Mouse (Mus musculus): ENCODE measurements around the gene Nacc1. TPM values are rescaled to one million over a fixed set of nuclear protein-coding genes. Genes with fewer than 3 reads are reported as not detected.

Gene Nacc1
- polyA plus RNA-seq, 1 experiment from 2014 or later = 33.8 TPM

- H3K9me3 ChIP-seq (ENCODE audit: low read depth, low read length) = no peaks in the 10 kb centered on the region
- peaks cover 28% of the 10 kb centered on the region for H3K4me1 ChIP-seq (ENCODE audit: insufficient read depth)
- 22% methylated on average over 27 of the region's 27 CpGs for WGBS
- DNase-seq (no peak), ATAC-seq (ENCODE audit: insufficient read depth) (no peak)
- no peak overlapping the region for H3K4me3 ChIP-seq (ENCODE audit: low read depth, low read length)
- no peak for TF ChIP-seq CTCF (IDR thresholded peaks at IDR 0.05; ENCODE audit: low read depth)
- 0 out of 2 replicates have a peak, but pooled peaks cover 6% of the 10 kb centered on the region for H3K27me3 ChIP-seq (ENCODE audit: insufficient read depth, low read length)
- H3K36me3 ChIP-seq (ENCODE audit: insufficient read depth) = peaks cover 63% of the 10 kb centered on the region
- no peak overlapping the region for H3K4me2 ChIP-seq
- no peak overlapping the region for H3K9ac ChIP-seq
- no peak overlapping the region; the same call in 1 of the 2 replicates for H3K27ac ChIP-seq (ENCODE audit: low read depth)
Observed at GRCm38 (mm10) chr8:84715893-84716468, 28.3 kb upstream of the Nacc1 start.

GRCm38 (mm10) chr8:84714161-84714560 is 26.5 kb upstream of the Nacc1 start:
- 63% methylated on average over 4 of the region's 4 CpGs for WGBS
- Histone ChIP-seq H3K4me2 (no peak overlapping the region), H3K36me3 (ENCODE audit: insufficient read depth) (peaks cover 49% of the 10 kb centered on the region), H3K27me3 (ENCODE audit: insufficient read depth, low read length) (0 out of 2 replicates have a peak, but pooled peaks cover 6% of the 10 kb centered on the region), H3K9me3 (ENCODE audit: low read depth, low read length) (no peaks in the 10 kb centered on the region), H3K4me3 (ENCODE audit: low read depth, low read length) (no peak overlapping the region), H3K4me1 (ENCODE audit: insufficient read depth) (peaks cover 31% of the 10 kb centered on the region), H3K9ac (no peak overlapping the region), H3K27ac (ENCODE audit: low read depth) (peak overlapping the region; percentile 95)
- no peak for TF ChIP-seq CTCF (IDR thresholded peaks at IDR 0.05; ENCODE audit: low read depth)
- ATAC-seq (ENCODE audit: insufficient read depth) (no peak), DNase-seq (no peak)

- H3K27me3 ChIP-seq (ENCODE audit: insufficient read depth, low read length) = 0 out of 2 replicates have a peak, but pooled peaks cover 6% of the 10 kb centered on the region
- DNase-seq = no peak
- no peak for ATAC-seq (ENCODE audit: insufficient read depth)
- peaks cover 46% of the 10 kb centered on the region for H3K36me3 ChIP-seq (ENCODE audit: insufficient read depth)
- 49% methylated on average over 4 of the region's 4 CpGs for WGBS
- H3K4me3 ChIP-seq (ENCODE audit: low read depth, low read length) = no peak overlapping the region
- peak overlapping the region; percentile 95 for H3K27ac ChIP-seq (ENCODE audit: low read depth)
- H3K9me3 ChIP-seq (ENCODE audit: low read depth, low read length) = no peaks in the 10 kb centered on the region
- H3K4me1 ChIP-seq (ENCODE audit: insufficient read depth) = peaks cover 36% of the 10 kb centered on the region
- TF ChIP-seq CTCF (IDR thresholded peaks at IDR 0.05; ENCODE audit: low read depth) = no peak
- no peak overlapping the region for H3K4me2 ChIP-seq
- H3K9ac ChIP-seq = peak overlapping the region; percentile 30; the same call in 1 of the 2 replicates
Observed at GRCm38 (mm10) chr8:84713381-84713780, 25.7 kb upstream of the Nacc1 start.

- peaks cover 41% of the 10 kb centered on the region for H3K4me1 ChIP-seq (ENCODE audit: insufficient read depth)
- no peak for TF ChIP-seq CTCF (IDR thresholded peaks at IDR 0.05; ENCODE audit: low read depth)
- H3K27me3 ChIP-seq (ENCODE audit: insufficient read depth, low read length) = peaks cover 11% of the 10 kb centered on the region
- peak overlapping the region; percentile 52 for H3K4me2 ChIP-seq
- peak overlapping the region; percentile 30; the same call in 1 of the 2 replicates for H3K9ac ChIP-seq
- WGBS = 6% methylated on average over 3 of the region's 3 CpGs
- no peak for DNase-seq
- H3K4me3 ChIP-seq (ENCODE audit: low read depth, low read length) = no peak overlapping the region
- peak; percentile 55 for ATAC-seq (ENCODE audit: insufficient read depth)
- peak overlapping the region; percentile 95 for H3K27ac ChIP-seq (ENCODE audit: low read depth)
- no peaks in the 10 kb centered on the region for H3K9me3 ChIP-seq (ENCODE audit: low read depth, low read length)
- H3K36me3 ChIP-seq (ENCODE audit: insufficient read depth) = peaks cover 48% of the 10 kb centered on the region
Observed at GRCm38 (mm10) chr8:84712759-84713120, 25.1 kb upstream of the Nacc1 start.

GRCm38 (mm10) chr8:84711933-84712758 is 24.5 kb upstream of the Nacc1 start:
- H3K27me3 ChIP-seq (ENCODE audit: insufficient read depth, low read length) = peaks cover 17% of the 10 kb centered on the region
- DNase-seq = peak; percentile 92
- WGBS = 13% methylated on average over 10 of the region's 11 CpGs
- no peak overlapping the region for H3K4me3 ChIP-seq (ENCODE audit: low read depth, low read length)
- peak overlapping the region; percentile 95 for H3K27ac ChIP-seq (ENCODE audit: low read depth)
- ATAC-seq (ENCODE audit: insufficient read depth) = peak; percentile 91
- peaks cover 47% of the 10 kb centered on the region for H3K4me1 ChIP-seq (ENCODE audit: insufficient read depth)
- H3K9me3 ChIP-seq (ENCODE audit: low read depth, low read length) = no peaks in the 10 kb centered on the region
- peak overlapping the region; percentile 52 for H3K4me2 ChIP-seq
- peak; percentile 49 for TF ChIP-seq CTCF (IDR thresholded peaks at IDR 0.05; ENCODE audit: low read depth)
- peak overlapping the region; percentile 41 for H3K9ac ChIP-seq
- H3K36me3 ChIP-seq (ENCODE audit: insufficient read depth) = peaks cover 46% of the 10 kb centered on the region

- Histone ChIP-seq H3K27me3 (ENCODE audit: insufficient read depth, low read length) (peaks cover 25% of the 10 kb centered on the region), H3K9me3 (ENCODE audit: low read depth, low read length) (no peaks in the 10 kb centered on the region), H3K4me3 (ENCODE audit: low read depth, low read length) (no peak overlapping the region), H3K4me1 (ENCODE audit: insufficient read depth) (peaks cover 53% of the 10 kb centered on the region), H3K27ac (ENCODE audit: low read depth) (peak overlapping the region; percentile 95), H3K9ac (peak overlapping the region; percentile 41; the same call in 1 of the 2 replicates), H3K4me2 (peak overlapping the region; percentile 52; the same call in 1 of the 2 replicates), H3K36me3 (ENCODE audit: insufficient read depth) (peaks cover 45% of the 10 kb centered on the region)
- 33% methylated on average over 3 of the region's 3 CpGs for WGBS
- no peak for ATAC-seq (ENCODE audit: insufficient read depth)
- no peak for DNase-seq
- TF ChIP-seq CTCF (IDR thresholded peaks at IDR 0.05; ENCODE audit: low read depth) = peak; percentile 20
Observed at GRCm38 (mm10) chr8:84711312-84711711, 23.6 kb upstream of the Nacc1 start.

GRCm38 (mm10) chr8:84709931-84710330 is 22.3 kb upstream of the Nacc1 start:
- ATAC-seq (ENCODE audit: insufficient read depth) (no peak), DNase-seq (no peak)
- peaks cover 31% of the 10 kb centered on the region for H3K27me3 ChIP-seq (ENCODE audit: insufficient read depth, low read length)
- TF ChIP-seq CTCF (IDR thresholded peaks at IDR 0.05; ENCODE audit: low read depth) = no peak
- H3K4me3 ChIP-seq (ENCODE audit: low read depth, low read length) = no peak overlapping the region
- peaks cover 57% of the 10 kb centered on the region for H3K4me1 ChIP-seq (ENCODE audit: insufficient read depth)
- H3K27ac ChIP-seq (ENCODE audit: low read depth) = no peak overlapping the region
- H3K9me3 ChIP-seq (ENCODE audit: low read depth, low read length) = no peaks in the 10 kb centered on the region
- peaks cover 38% of the 10 kb centered on the region for H3K36me3 ChIP-seq (ENCODE audit: insufficient read depth)
- WGBS = 92% methylated on average over 1 of the region's 1 CpGs
- H3K9ac ChIP-seq = no peak overlapping the region
- H3K4me2 ChIP-seq = no peak overlapping the region

Data from lung, embryonic 14.5 days (tissue).